Mouse (Mus musculus) heart, postnatal 0 days (tissue): ENCODE data around the gene Gm37240.

Experiments used
- CTCF ChIP-seq: IDR thresholded peaks from 2 replicates; pipeline ENCODE4 v1.5.1; 2016; ENCODE audit warnings: antibody characterized with exemption, control low read depth, low read depth
- EP300 ChIP-seq: IDR thresholded peaks from 2 replicates; pipeline ENCODE4 v1.6.1; 2016; ENCODE audit warnings: antibody characterized with exemption, low read depth

DNA sequence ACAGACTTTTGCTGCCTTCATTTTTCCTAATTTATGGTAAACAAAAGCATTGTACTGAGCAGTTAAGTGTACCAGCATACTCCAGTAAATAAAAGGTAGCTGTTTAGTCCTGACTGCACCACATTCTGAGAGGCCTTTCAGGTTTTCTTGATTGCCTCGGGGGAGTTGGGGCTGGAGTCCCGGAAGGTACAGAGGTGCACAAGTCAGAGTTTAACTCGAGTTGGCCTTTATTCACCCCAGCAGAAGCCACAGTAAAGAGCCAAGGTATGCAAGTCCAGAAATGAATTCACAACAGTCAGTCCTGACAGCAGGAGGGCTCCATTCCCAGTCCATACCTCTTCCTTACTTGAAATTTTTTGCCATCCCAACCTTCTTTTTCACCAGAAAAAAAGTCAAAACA lies 148.7 kb downstream of the Gm37240 start:
- TF ChIP-seq EP300 (no peak), CTCF (no peak)
